Mouse (Mus musculus): ENCODE data around the gene Cdk15. TPM values are rescaled to one million over a fixed set of nuclear protein-coding genes. Genes with fewer than 3 reads are reported as not detected.

The Cdk15 gene
- total and polyA plus RNA-seq, 3 experiments, result 0.04 TPM; not detected in 2

DNA sequence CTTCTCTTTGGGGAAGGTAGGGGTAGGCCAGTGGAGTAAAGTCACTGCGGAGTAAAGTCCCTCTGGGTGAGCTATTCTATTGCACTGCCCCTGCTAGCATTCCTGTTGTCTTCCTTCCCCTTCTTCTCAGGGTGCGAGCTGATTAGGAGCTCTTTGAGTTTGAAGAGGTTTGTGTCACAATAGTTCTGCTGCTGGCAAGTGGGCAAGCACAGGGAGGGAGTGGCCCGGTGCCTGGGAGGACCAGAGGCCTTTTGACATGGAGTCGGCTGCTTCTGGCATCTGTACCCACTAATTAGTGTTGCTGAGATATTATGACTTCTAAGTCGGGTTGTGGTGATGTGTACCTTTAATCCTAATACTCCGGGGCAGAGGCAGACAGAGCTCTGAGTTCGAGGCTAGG lies 124.8 kb downstream of the Cdk15 start:
- H3K4me1 ChIP-seq (ENCODE audit: insufficient read depth, low read depth, low read length), result peaks cover 15% of the 10 kb centered on the region
- peaks cover 20% of the 10 kb centered on the region; the same call in 1 of the 2 replicates for H3K27me3 ChIP-seq (ENCODE audit: insufficient read depth, low read length)
- H3K36me3 ChIP-seq (replicated peaks), result no peaks in the 10 kb centered on the region
- no peak for TF ChIP-seq CTCF (IDR thresholded peaks at IDR 0.05; ENCODE audit: low read depth, low read length)
- TF ChIP-seq POLR2AphosphoS5 (IDR thresholded peaks at IDR 0.05; ENCODE audit: insufficient replicate concordance, low read depth, low read length), result no peak
- TF ChIP-seq GATA2 (IDR thresholded peaks at IDR 0.05; ENCODE audit: borderline replicate concordance, low read depth, low read length), result no peak
- TF ChIP-seq TAL1 (conservative IDR thresholded peaks at IDR 0.05; ENCODE audit: low read depth, low read length), result no peak
- no peak for TF ChIP-seq GATA1 (IDR thresholded peaks at IDR 0.05; ENCODE audit: borderline replicate concordance, low read length)
- no peak for ATAC-seq (ENCODE audit: extremely low read depth, insufficient number of reproducible peaks, low FRiP score, poor library complexity, severe bottlenecking)
- no peak for DNase-seq (ENCODE audit: low spot score)
- no peaks in the 10 kb centered on the region for H3K9me3 ChIP-seq (replicated peaks)
- no peak overlapping the region for H3K4me3 ChIP-seq (ENCODE audit: low read depth, low read length)

DNA sequence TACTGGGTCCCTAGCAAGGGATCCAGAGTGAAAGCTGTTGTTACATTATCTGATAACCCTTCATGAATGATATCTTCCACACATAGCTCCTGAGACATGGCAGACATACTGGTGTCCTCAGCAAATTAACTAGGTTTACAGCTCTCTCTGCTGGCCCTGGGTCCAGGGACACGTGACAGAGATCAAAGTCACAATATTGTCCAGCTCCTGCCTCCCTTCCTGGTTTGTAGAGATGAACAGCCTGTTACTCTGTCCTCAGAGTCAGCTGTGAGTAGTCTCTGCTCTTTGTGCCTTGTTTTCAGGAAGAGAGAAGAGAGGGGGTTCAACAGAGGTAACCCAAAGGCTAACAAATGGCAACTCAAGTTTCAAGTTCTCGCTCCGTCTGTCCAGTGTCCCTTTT lies 125.8 kb downstream of the Cdk15 start:
- H3K27me3 ChIP-seq (ENCODE audit: insufficient read depth, low read length), result peaks cover 21% of the 10 kb centered on the region
- no peak overlapping the region for H3K4me3 ChIP-seq (ENCODE audit: low read depth, low read length)
- no peaks in the 10 kb centered on the region for H3K36me3 ChIP-seq (replicated peaks)
- TF ChIP-seq GATA2 (IDR thresholded peaks at IDR 0.05; ENCODE audit: borderline replicate concordance, low read depth, low read length) (no peak), POLR2AphosphoS5 (IDR thresholded peaks at IDR 0.05; ENCODE audit: insufficient replicate concordance, low read depth, low read length) (no peak), GATA1 (IDR thresholded peaks at IDR 0.05; ENCODE audit: borderline replicate concordance, low read length) (no peak), CTCF (IDR thresholded peaks at IDR 0.05; ENCODE audit: low read depth, low read length) (no peak), TAL1 (conservative IDR thresholded peaks at IDR 0.05; ENCODE audit: low read depth, low read length) (no peak)
- peaks cover 7% of the 10 kb centered on the region for H3K4me1 ChIP-seq (ENCODE audit: insufficient read depth, low read depth, low read length)
- no peaks in the 10 kb centered on the region for H3K9me3 ChIP-seq (replicated peaks)
- ATAC-seq (ENCODE audit: extremely low read depth, insufficient number of reproducible peaks, low FRiP score, poor library complexity, severe bottlenecking) (no peak), DNase-seq (ENCODE audit: low spot score) (no peak)

DNA sequence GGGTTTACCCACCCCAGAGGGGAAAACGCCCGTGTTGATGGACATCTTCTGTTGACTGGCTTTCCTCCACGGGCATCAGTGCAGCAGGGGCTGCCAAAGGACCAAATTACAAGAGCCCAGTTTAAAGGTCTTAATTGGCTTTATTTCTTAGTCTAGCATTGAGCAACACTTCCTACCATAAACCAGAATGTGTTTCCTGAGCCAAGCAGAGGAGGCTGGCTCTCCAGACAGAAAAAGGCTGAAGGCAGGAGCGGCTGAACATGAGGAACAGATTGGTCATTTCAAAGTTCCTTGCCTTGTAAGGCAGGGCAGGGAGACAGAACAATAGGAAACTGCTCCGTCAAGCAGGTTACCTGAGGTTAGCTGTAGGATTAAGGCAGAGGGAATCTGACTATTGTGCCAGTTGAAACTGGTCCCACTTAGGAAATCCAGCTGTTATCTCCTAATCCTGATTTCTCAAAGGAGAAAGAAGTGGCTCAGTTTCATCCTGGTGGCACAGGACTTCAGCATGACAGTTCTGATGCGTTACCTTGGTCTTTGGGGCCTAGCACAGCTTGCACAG lies 126.4 kb downstream of the Cdk15 start:
- DNase-seq (ENCODE audit: low spot score), result no peak
- no peak for ATAC-seq (ENCODE audit: extremely low read depth, insufficient number of reproducible peaks, low FRiP score, poor library complexity, severe bottlenecking)
- Histone ChIP-seq H3K27me3 (ENCODE audit: insufficient read depth, low read length) (peaks cover 25% of the 10 kb centered on the region), H3K4me3 (ENCODE audit: low read depth, low read length) (no peak overlapping the region), H3K36me3 (replicated peaks) (no peaks in the 10 kb centered on the region), H3K4me1 (ENCODE audit: insufficient read depth, low read depth, low read length) (peaks cover 5% of the 10 kb centered on the region), H3K9me3 (replicated peaks) (no peaks in the 10 kb centered on the region)
- no peak for TF ChIP-seq GATA1 (IDR thresholded peaks at IDR 0.05; ENCODE audit: borderline replicate concordance, low read length)
- TF ChIP-seq GATA2 (IDR thresholded peaks at IDR 0.05; ENCODE audit: borderline replicate concordance, low read depth, low read length), result no peak
- TF ChIP-seq CTCF (IDR thresholded peaks at IDR 0.05; ENCODE audit: low read depth, low read length), result no peak
- TF ChIP-seq TAL1 (conservative IDR thresholded peaks at IDR 0.05; ENCODE audit: low read depth, low read length), result no peak
- no peak for TF ChIP-seq POLR2AphosphoS5 (IDR thresholded peaks at IDR 0.05; ENCODE audit: insufficient replicate concordance, low read depth, low read length)

DNA sequence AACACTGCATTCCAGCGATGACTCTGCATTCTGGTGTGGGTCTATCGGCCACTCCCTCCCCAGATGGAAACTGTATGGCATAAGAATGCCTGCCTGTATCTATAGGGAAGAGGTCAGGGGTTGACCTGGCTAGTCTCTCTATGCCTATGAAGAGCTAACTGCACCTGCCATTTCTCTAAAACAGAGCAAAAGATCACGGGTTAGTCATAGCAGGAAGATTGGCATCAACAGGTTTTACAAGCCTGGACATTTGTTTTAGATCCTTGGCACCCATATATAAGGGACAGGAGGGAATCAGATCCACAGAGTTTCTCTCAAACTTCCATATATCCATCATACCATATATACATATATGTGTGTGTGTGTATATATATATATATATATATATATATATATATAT lies 127.7 kb downstream of the Cdk15 start:
- no peak for TF ChIP-seq GATA2 (IDR thresholded peaks at IDR 0.05; ENCODE audit: borderline replicate concordance, low read depth, low read length)
- Histone ChIP-seq H3K27me3 (ENCODE audit: insufficient read depth, low read length) (peaks cover 31% of the 10 kb centered on the region), H3K4me1 (ENCODE audit: insufficient read depth, low read depth, low read length) (peaks cover 5% of the 10 kb centered on the region), H3K36me3 (replicated peaks) (no peaks in the 10 kb centered on the region), H3K9me3 (replicated peaks) (no peaks in the 10 kb centered on the region), H3K4me3 (ENCODE audit: low read depth, low read length) (no peak overlapping the region)
- ATAC-seq (ENCODE audit: extremely low read depth, insufficient number of reproducible peaks, low FRiP score, poor library complexity, severe bottlenecking), result no peak
- DNase-seq (ENCODE audit: low spot score), result no peak

DNA sequence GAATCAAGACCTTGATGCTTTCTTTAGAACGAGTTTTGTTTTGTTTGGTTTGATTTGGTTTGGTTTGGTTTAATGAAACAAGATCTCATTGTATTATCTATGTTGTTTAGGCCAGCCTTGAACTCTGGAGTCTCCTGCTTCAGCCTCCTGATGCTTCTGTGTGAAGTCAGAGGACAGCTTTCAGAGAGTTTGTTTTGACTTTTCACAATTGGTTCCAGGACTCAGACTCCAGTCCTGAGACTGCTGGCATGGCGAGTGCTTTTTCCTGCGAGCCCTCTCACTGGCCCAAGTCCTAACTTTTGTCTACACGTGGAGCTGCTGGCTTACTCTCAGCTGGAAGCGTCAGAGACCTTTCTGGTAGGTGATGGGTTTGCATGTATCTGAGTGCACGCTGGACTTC lies 128.9 kb downstream of the Cdk15 start:
- H3K27me3 ChIP-seq (ENCODE audit: insufficient read depth, low read length), result peaks cover 36% of the 10 kb centered on the region
- no peak for DNase-seq (ENCODE audit: low spot score)
- no peak overlapping the region for H3K4me3 ChIP-seq (ENCODE audit: low read depth, low read length)
- H3K4me1 ChIP-seq (ENCODE audit: insufficient read depth, low read depth, low read length), result peaks cover 5% of the 10 kb centered on the region
- ATAC-seq (ENCODE audit: extremely low read depth, insufficient number of reproducible peaks, low FRiP score, poor library complexity, severe bottlenecking), result no peak
- TF ChIP-seq CTCF (IDR thresholded peaks at IDR 0.05; ENCODE audit: low read depth, low read length) (no peak), POLR2AphosphoS5 (IDR thresholded peaks at IDR 0.05; ENCODE audit: insufficient replicate concordance, low read depth, low read length) (no peak), GATA2 (IDR thresholded peaks at IDR 0.05; ENCODE audit: borderline replicate concordance, low read depth, low read length) (no peak), GATA1 (IDR thresholded peaks at IDR 0.05; ENCODE audit: borderline replicate concordance, low read length) (no peak), TAL1 (conservative IDR thresholded peaks at IDR 0.05; ENCODE audit: low read depth, low read length) (no peak)
- H3K9me3 ChIP-seq (replicated peaks), result no peaks in the 10 kb centered on the region
- H3K36me3 ChIP-seq (replicated peaks), result no peaks in the 10 kb centered on the region

DNA sequence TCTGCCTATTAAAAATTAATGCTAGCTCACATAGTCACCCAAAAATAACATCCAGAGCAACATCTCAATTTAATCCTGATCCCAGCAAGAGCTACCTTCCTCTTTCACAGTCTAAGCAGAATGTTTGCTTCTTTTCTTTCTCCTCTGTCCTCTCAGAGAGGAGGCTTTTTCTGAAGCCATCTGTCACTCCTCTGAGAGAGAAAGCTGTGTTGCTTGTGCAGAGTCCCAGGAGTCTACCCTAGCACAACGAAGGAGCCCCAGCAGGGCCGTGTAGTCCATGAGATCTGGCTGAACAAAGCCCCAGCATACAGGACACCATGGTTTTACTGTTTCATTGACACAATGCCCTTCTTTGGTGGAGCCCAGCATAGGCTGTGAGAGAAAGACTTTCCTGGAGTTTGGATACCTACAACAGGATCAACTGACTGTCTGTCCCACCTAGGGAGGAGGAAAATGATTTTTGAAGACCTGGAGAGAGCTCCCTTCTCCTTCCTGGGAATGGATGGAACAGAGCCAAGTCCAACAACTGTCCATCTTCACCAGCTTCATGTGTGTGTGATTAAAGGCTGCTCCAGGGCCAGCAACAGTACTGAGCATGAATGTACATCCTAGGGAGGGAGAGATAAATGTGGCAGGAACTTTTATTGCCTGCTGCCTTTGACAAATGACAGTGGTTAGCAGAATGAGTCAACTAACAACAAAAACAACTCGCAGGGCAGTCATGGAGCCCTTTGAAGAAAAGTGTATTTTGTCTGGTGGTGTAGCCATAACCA lies 131.0 kb downstream of the Cdk15 start:
- Histone ChIP-seq H3K4me1 (ENCODE audit: insufficient read depth, low read depth, low read length) (peaks cover 5% of the 10 kb centered on the region; the same call in 1 of the 2 replicates), H3K9me3 (replicated peaks) (no peaks in the 10 kb centered on the region), H3K27me3 (ENCODE audit: insufficient read depth, low read length) (peaks cover 23% of the 10 kb centered on the region), H3K36me3 (replicated peaks) (no peaks in the 10 kb centered on the region), H3K4me3 (ENCODE audit: low read depth, low read length) (no peak overlapping the region)
- no peak for DNase-seq (ENCODE audit: low spot score)
- no peak for ATAC-seq (ENCODE audit: extremely low read depth, insufficient number of reproducible peaks, low FRiP score, poor library complexity, severe bottlenecking)
- TF ChIP-seq POLR2AphosphoS5 (IDR thresholded peaks at IDR 0.05; ENCODE audit: insufficient replicate concordance, low read depth, low read length), result no peak
- TF ChIP-seq GATA1 (IDR thresholded peaks at IDR 0.05; ENCODE audit: borderline replicate concordance, low read length), result no peak
- no peak for TF ChIP-seq GATA2 (IDR thresholded peaks at IDR 0.05; ENCODE audit: borderline replicate concordance, low read depth, low read length)
- TF ChIP-seq CTCF (IDR thresholded peaks at IDR 0.05; ENCODE audit: low read depth, low read length), result no peak
- TF ChIP-seq TAL1 (conservative IDR thresholded peaks at IDR 0.05; ENCODE audit: low read depth, low read length), result no peak
